In genomic region chr5:90366121-90367066, GRCm38 (mm10) we compare ENCODE assay signal across 8 mouse cellular contexts. TPM values are rescaled to one million over a fixed set of nuclear protein-coding genes. Genes with fewer than 3 reads are reported as not detected.
A peak's percentile ranks its signal among the peaks of the same experiment; 100 is the strongest.
DNase-seq lines count a peak whose midpoint lies in the region; ATAC-seq lines count a peak whose summit lies in the region.

Gene Ankrd17 (minus strand): TSS chr5:90366577.

- peak; percentile 69 for ATAC-seq in common myeloid progenitor, adult 5-6 weeks (replicated peaks; ENCODE audit: low read depth, poor library complexity, severe bottlenecking)
- peak; percentile 71 for ATAC-seq in megakaryocyte progenitor cell, adult 5-6 weeks (replicated peaks; ENCODE audit: poor library complexity)

- DNase-seq in ZHBTc4 (ENCODE audit: low read depth, low spot score) = peak; percentile 97
- DNase-seq in gastrocnemius, adult 8-10 months (ENCODE audit: low spot score in 2 of 2) = peak; percentile 72 to 80
- DNase-seq in induced T-regulatory cell, adult 2 months (ENCODE audit: low read depth) = peak; percentile 94
- peak; percentile 84 to 90 for DNase-seq in left cerebral cortex, adult 9 months (ENCODE audit: low spot score in 2 of 2)
- DNase-seq in right cerebral cortex, postnatal 14 days = peak; percentile 89
- peak; percentile 87 to 88 for DNase-seq in urinary bladder, postnatal 36 days (ENCODE audit: low spot score in 2 of 2)

RNA-seq across cellular contexts. Expression of gene Ankrd17, which starts in this region (rescaled TPM):
- 149 and 213 TPM in 2 replicates for total RNA-seq in common myeloid progenitor, adult 5-6 weeks (2017)
- 10 to 100 TPM; 46.3 to 52.5 (median 48.1) TPM for total RNA-seq in gastrocnemius, adult 8-10 months (2022)
- total RNA-seq in megakaryocyte progenitor cell, adult 5-6 weeks (2015) = 83.2 and 103 TPM in 2 replicates
- total RNA-seq in megakaryocyte progenitor cell, adult 5-6 weeks (2017) = 55.3 and 83.6 TPM in 2 replicates

Comparison
In these comparisons a context has a peak if more than half of its experiments do, and no peak if none do; other contexts are left out.
1. Peak in every context shown above with its lines: DNase-seq and ATAC-seq.